Mouse (Mus musculus) forebrain, embryonic 15.5 days (tissue): ENCODE data around the gene H2-M1. TPM values are rescaled to one million over a fixed set of nuclear protein-coding genes. Genes with fewer than 3 reads are reported as not detected.

ENCODE experiments used
- ATAC-seq: fragments of 200-750 bp; cut with Nextera tagmentation; replicated peaks from 2 replicates; pipeline ENCODE4 v1.8.0; 2017; ENCODE audit warnings: mild to moderate bottlenecking, moderate TSS enrichment, moderate library complexity
- H3K27ac ChIP-seq: fragments of 300-500 bp; sonication (generic); replicated peaks from 2 replicates; pipeline ENCODE4 v1.5.1; 2015; ENCODE audit warnings: mild to moderate bottlenecking, inconsistent platforms
- H3K27me3 ChIP-seq: fragments of 300-500 bp; sonication (generic); 2 replicates; pipeline ENCODE4 v1.6.1; 2015; ENCODE audit warnings: inconsistent platforms
- H3K36me3 ChIP-seq: fragments of 300-500 bp; sonication (generic); 2 replicates; pipeline ENCODE4 v1.6.1; 2015; ENCODE audit warnings: mild to moderate bottlenecking, inconsistent platforms
- H3K4me1 ChIP-seq: fragments of 300-500 bp; sonication (generic); 2 replicates; pipeline ENCODE4 v1.6.1; 2015; ENCODE audit warnings: inconsistent platforms
- H3K4me2 ChIP-seq: fragments of 300-500 bp; sonication (generic); replicated peaks from 2 replicates; pipeline ENCODE4 v1.6.1; 2015; ENCODE audit warnings: mild to moderate bottlenecking, inconsistent platforms
- H3K4me3 ChIP-seq: fragments of 300-500 bp; sonication (generic); 2 replicates; pipeline ENCODE4 v1.5.1; 2015; ENCODE audit warnings: mild to moderate bottlenecking, inconsistent platforms
- H3K9ac ChIP-seq: fragments of 300-500 bp; sonication (generic); replicated peaks from 2 replicates; pipeline ENCODE4 v1.6.1; 2015; ENCODE audit warnings: mild to moderate bottlenecking, inconsistent platforms
- H3K9me3 ChIP-seq: fragments of 300-500 bp; sonication (generic); 2 replicates; pipeline ENCODE4 v1.6.1; 2016; ENCODE audit warnings: inconsistent platforms
- WGBS: fragments of 180-500 bp; shearing (Covaris S2); methylation state at CpG from one replicate; pipeline ENCODE4 v1.1.7; 2015; ENCODE audit warnings: mixed read lengths; 5-methylcytosine and 5-hydroxymethylcytosine counted together
- polyA plus RNA-seq: library from polyadenylated mRNA; unstranded; fragments of >200 nt; fragmentation: Nextera tagmentation; extraction: Ambion mirVana; gene quantifications from 2 replicates; pipeline ENCODE4 v1.2.1, GENCODE M21; 2015

Gene H2-M1
- not detected in 2 replicates for polyA plus RNA-seq

GRCm38 (mm10) chr17:36672119-36672518, at the start of gene H2-M1:
Gene H2-M1 (minus strand): TSS chr17:36672219.
- WGBS = 77% methylated on average over 3 of the region's 3 CpGs
- no peak within 1 kb of the TSS for H3K4me2 ChIP-seq
- no peaks in the 10 kb centered on the region for H3K36me3 ChIP-seq
- ATAC-seq = no peak
- no peaks in the 10 kb centered on the region for H3K27me3 ChIP-seq
- no peak within 1 kb of the TSS for H3K4me3 ChIP-seq
- H3K27ac ChIP-seq = no peak within 1 kb of the TSS
- no peaks in the 10 kb centered on the region for H3K9me3 ChIP-seq
- H3K4me1 ChIP-seq = no peaks in the 10 kb centered on the region
- H3K9ac ChIP-seq = no peak within 1 kb of the TSS

- H3K27ac ChIP-seq = no peak overlapping the region
- no peak for ATAC-seq
- no peak overlapping the region for H3K9ac ChIP-seq
- H3K4me1 ChIP-seq = no peaks in the 10 kb centered on the region
- no peaks in the 10 kb centered on the region for H3K9me3 ChIP-seq
- H3K4me3 ChIP-seq = no peak overlapping the region
- H3K27me3 ChIP-seq = no peaks in the 10 kb centered on the region
- H3K4me2 ChIP-seq = no peak overlapping the region
- no peaks in the 10 kb centered on the region for H3K36me3 ChIP-seq
- WGBS = 80% methylated on average over 2 of the region's 2 CpGs
These were observed 25.7 kb upstream of the H2-M1 start for GRCm38 (mm10) chr17:36697693-36698092.

GRCm38 (mm10) chr17:36642566-36642965, 29.5 kb downstream of the H2-M1 start, which contains the start of gene H2-M9:
Gene H2-M9 (minus strand): TSS chr17:36642666.
- Histone ChIP-seq H3K36me3 (no peaks in the 10 kb centered on the region), H3K4me1 (no peaks in the 10 kb centered on the region), H3K9me3 (no peaks in the 10 kb centered on the region), H3K4me2 (no peak within 1 kb of the TSS), H3K27ac (no peak within 1 kb of the TSS), H3K4me3 (no peak within 1 kb of the TSS), H3K27me3 (no peaks in the 10 kb centered on the region), H3K9ac (no peak within 1 kb of the TSS)
- ATAC-seq = no peak
- 92% methylated on average over 3 of the region's 3 CpGs for WGBS

Other genes with a start within 250 kb of the H2-M1 start
- gene H2-M10.4, start 209.9 kb downstream of the H2-M1 start, polyA plus RNA-seq = not detected in 2 replicates
- not detected in 2 replicates for gene H2-M11, start 125.1 kb downstream of the H2-M1 start, polyA plus RNA-seq
- gene H2-M9, start 29.6 kb downstream of the H2-M1 start, polyA plus RNA-seq = not detected in 2 replicates
- not detected in 2 replicates for gene H2-M10.5, start 100.7 kb upstream of the H2-M1 start, polyA plus RNA-seq
- gene H2-M10.6, start 140.0 kb upstream of the H2-M1 start, polyA plus RNA-seq = not detected in 2 replicates
- gene Trim26, start 164.9 kb upstream of the H2-M1 start, polyA plus RNA-seq = 34.2 and 36.0 TPM in 2 replicates
- gene Trim15, start 195.0 kb upstream of the H2-M1 start, polyA plus RNA-seq = 0.18 and 0.51 TPM in 2 replicates
- 1.2 and 1.8 TPM in 2 replicates for gene Trim10, start 197.4 kb upstream of the H2-M1 start, polyA plus RNA-seq
- gene Trim40, start 217.9 kb upstream of the H2-M1 start, polyA plus RNA-seq = not detected in 2 replicates
- gene Trim31, start 225.9 kb upstream of the H2-M1 start, polyA plus RNA-seq = not detected in 2 replicates